Mouse (Mus musculus) spleen, adult 2 months (tissue): ENCODE results near the gene Nsg1. TPM values are rescaled to one million over a fixed set of nuclear protein-coding genes. Genes with fewer than 3 reads are reported as not detected.

Experiments used
- DNase-seq, 2 experiments: peaks; one replicate each; pipeline versions ENCODE4 v3.0.0 to v3.0.0-alpha.2; 2012 to 2021; ENCODE audit warnings: low spot score in 2 of 2, low read depth in 1 of 2
- H3K27ac ChIP-seq: fragments of 200-500 bp; 2 replicates; pipeline ENCODE4 v1.5.1; 2012; ENCODE audit warnings: low read length, inconsistent platforms; ENCODE audit not compliant: insufficient read depth
- H3K27me3 ChIP-seq: fragments of 200-500 bp; 2 replicates; pipeline ENCODE4 v1.6.1; 2012; ENCODE audit warnings: mild to moderate bottlenecking, moderate library complexity, low read length, inconsistent platforms; ENCODE audit not compliant: control insufficient read depth, insufficient read depth
- H3K36me3 ChIP-seq: fragments of 200-500 bp; 2 replicates; pipeline ENCODE4 v1.6.1; 2012; ENCODE audit warnings: mild to moderate bottlenecking, low read length, inconsistent platforms; ENCODE audit not compliant: control insufficient read depth, insufficient read depth
- H3K4me1 ChIP-seq: fragments of 200-500 bp; 2 replicates; pipeline ENCODE4 v1.6.1; 2011; ENCODE audit warnings: inconsistent platforms; ENCODE audit not compliant: control insufficient read depth, insufficient read depth, insufficient read length
- H3K4me3 ChIP-seq: fragments of 200-500 bp; 2 replicates; pipeline ENCODE4 v1.5.1; 2011; ENCODE audit warnings: mild to moderate bottlenecking, inconsistent platforms; ENCODE audit not compliant: insufficient read depth, insufficient read length; ENCODE audit errors: extremely low read depth
- CTCF ChIP-seq: fragments of 200-500 bp; IDR thresholded peaks from 2 replicates; pipeline ENCODE4 v1.5.1; 2011; ENCODE audit warnings: mild to moderate bottlenecking, inconsistent platforms; ENCODE audit not compliant: insufficient read depth, insufficient read length, insufficient replicate concordance; ENCODE audit errors: extremely low read depth
- POLR2A ChIP-seq: fragments of 200-500 bp; IDR thresholded peaks from 2 replicates; pipeline ENCODE4 v1.6.1; 2011; ENCODE audit warnings: low read depth, low read length, inconsistent platforms
- WGBS: fragments of 180-500 bp; shearing (Covaris S2); methylation state at CpG from one replicate; pipeline ENCODE4 v1.1.7; 2018; 5-methylcytosine and 5-hydroxymethylcytosine counted together
- polyA plus RNA-seq: library from polyadenylated mRNA; depleted of rRNA; stranded (reverse); fragments of >200 nt; gene quantifications from 2 replicates; pipeline ENCODE4 v1.2.3, GENCODE M21; 2012

The Nsg1 gene
- polyA plus RNA-seq, 1 experiment = 4.3 TPM

DNA sequence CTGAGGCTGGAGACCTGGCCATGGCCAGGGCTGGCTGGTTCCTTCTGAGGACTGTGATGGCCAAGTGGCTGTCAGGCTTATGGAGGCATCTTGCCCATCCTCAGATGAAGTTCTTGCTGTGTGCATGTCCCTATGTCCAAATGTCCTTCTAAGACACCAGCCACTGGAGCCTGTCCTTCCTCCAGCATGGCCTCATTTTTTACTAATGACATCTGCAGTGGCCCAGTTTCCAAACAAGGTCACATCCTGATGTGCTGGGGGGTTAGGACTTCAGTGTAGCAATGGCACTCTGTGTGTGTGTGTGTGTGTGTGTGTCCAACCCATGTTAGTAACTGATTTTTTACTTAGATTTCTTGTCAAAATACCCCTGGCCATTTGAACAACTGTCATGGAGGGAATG, 36.2 kb upstream of the Nsg1 start:
- TF ChIP-seq CTCF = no peak
- TF ChIP-seq POLR2A = no peak
- no peak for DNase-seq
- Histone ChIP-seq H3K27ac (no peak overlapping the region), H3K27me3 (no peaks in the 10 kb centered on the region), H3K4me1 (no peaks in the 10 kb centered on the region), H3K36me3 (peaks cover 7% of the 10 kb centered on the region), H3K4me3 (no peak overlapping the region)

DNA sequence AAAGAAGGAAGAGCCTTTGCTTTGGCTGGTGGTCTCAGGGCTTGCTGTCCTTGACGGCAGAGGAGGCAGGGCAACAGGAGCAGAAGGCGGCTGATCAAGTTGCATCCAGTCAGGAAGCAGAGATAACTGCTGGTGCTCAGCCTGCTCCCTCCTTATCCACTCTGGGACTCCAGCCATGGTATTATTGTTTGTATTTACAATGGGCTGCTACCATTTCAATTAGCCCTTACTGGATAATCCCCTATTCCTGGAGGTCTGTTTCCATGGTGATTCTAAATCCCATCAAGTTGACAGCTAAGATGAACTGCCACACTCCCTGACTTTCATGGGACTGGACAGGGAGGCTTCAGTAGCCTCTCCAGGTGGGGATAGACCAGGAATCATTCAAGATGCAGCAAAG, 35.2 kb upstream of the Nsg1 start:
- no peak overlapping the region for H3K27ac ChIP-seq
- 71% methylated on average over 2 of the region's 2 CpGs for WGBS
- no peaks in the 10 kb centered on the region; the same call in 1 of the 2 replicates for H3K36me3 ChIP-seq
- H3K4me1 ChIP-seq = no peaks in the 10 kb centered on the region
- no peaks in the 10 kb centered on the region for H3K27me3 ChIP-seq
- H3K4me3 ChIP-seq = no peak overlapping the region
- DNase-seq = no peak
- TF ChIP-seq POLR2A (no peak), CTCF (no peak)

DNA sequence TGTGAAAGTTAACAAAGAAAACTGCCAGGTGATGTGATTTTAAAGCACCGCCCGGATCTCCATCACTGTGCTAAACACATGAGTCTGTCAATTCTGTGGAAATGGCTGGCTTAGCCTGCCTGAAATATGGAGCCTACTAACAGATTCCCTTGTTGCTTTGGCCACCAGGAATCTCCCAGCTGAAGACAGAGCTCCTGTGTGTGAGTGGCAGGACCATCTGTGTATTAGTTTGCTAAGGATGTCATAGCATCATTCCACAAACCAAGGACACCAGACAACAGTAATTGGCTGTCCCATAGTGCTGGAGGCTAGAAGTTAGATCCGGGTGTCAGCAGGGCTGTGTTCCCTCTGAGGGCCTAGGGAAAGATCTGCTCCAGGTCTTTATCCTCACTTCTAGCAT, 31.2 kb upstream of the Nsg1 start:
- Histone ChIP-seq H3K27me3 (no peaks in the 10 kb centered on the region), H3K36me3 (no peaks in the 10 kb centered on the region), H3K4me3 (no peak overlapping the region), H3K27ac (no peak overlapping the region), H3K4me1 (no peaks in the 10 kb centered on the region)
- DNase-seq = no peak
- WGBS = 85% methylated on average over 3 of the region's 3 CpGs
- TF ChIP-seq POLR2A (no peak), CTCF (no peak)

DNA sequence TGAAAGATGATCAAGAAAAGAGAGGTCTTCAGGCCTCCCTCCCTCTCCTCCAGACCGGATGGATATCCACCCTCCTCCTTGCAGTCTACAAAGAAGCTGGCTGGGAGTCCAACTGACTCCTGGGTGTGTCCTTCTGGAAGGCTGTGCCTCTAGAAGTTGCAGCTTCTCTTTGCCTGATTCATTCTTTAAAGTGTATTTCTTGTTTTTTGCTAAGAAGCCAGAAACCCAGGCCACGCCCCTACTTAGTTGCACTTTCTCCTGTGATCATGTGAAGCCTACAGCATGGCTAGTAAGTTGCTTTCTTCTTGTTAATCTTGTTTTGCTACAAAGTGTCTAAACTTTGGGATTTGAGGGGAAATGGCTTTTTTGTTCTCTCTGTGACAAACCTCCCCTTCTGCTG, 27.3 kb upstream of the Nsg1 start:
- no peak for DNase-seq
- Histone ChIP-seq H3K36me3 (no peaks in the 10 kb centered on the region), H3K27me3 (no peaks in the 10 kb centered on the region), H3K27ac (no peak overlapping the region), H3K4me3 (no peak overlapping the region), H3K4me1 (no peaks in the 10 kb centered on the region)
- 77% methylated on average over 2 of the region's 2 CpGs for WGBS
- TF ChIP-seq POLR2A = no peak
- no peak for TF ChIP-seq CTCF

DNA sequence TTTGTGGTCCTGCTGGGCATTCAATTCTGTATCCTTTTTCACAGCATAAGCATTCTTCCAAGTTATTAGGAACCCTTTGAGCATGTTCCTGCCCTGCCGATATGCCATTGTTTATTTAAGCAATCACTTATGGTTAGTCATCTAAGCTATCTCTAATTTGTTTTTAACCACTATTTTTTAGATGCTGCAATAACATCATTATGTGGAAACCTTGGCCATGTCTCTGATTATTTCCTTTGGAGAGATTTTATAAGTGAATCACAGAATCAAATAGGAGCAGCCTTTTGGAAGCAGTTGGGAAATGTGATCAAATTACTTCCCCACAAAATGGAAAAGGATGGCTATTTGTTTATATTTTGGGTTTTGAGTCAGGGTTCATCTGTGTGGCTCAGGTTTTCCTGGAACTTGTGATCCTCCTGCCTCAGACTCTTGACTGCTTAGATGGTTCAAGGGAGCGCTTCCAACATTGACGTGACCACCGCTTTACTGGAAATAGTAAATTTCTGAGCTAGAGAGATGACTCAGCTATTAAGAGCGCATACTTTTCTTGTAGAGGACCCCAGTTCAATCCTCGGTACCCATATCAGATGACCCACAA, 25.1 kb upstream of the Nsg1 start:
- no peaks in the 10 kb centered on the region for H3K27me3 ChIP-seq
- H3K4me3 ChIP-seq = no peak overlapping the region
- no peaks in the 10 kb centered on the region for H3K4me1 ChIP-seq
- 83% methylated on average over 6 of the region's 6 CpGs for WGBS
- H3K27ac ChIP-seq = no peak overlapping the region
- no peaks in the 10 kb centered on the region for H3K36me3 ChIP-seq
- no peak for TF ChIP-seq CTCF
- TF ChIP-seq POLR2A = no peak
- no peak for DNase-seq

DNA sequence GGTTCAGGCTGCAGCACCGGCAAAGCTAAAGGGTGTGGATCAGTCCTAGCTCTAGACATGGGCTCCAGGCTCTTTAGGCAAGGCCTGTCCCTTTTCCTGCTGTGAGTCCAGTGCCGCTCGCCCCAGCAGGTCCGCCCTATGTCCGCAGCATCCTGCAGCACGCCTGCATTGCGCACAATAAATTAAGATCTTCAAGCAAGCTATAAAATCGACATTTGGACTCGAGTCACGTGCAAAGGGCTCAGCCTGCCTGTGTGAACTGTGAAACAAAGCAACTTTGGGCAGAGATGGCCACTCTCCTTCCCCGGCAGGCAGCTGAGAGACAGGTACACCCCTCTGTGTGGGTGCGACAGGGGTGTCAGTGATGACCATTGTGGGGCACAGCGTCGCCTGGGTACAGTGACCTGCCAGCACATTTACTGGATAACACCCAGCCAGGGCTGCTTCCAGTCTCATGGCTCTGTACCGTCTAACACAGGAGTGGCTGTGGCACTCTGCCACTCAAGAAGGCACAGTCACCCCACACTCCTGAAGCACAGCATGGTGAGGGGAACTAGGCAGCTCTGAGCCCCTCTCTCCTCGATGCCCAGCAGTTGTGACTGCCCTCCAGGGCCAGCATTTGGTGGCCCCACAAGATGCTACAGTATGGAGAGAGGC, 14.7 kb upstream of the Nsg1 start:
- no peak for DNase-seq
- no peaks in the 10 kb centered on the region for H3K27me3 ChIP-seq
- H3K27ac ChIP-seq = no peak overlapping the region
- H3K36me3 ChIP-seq = no peaks in the 10 kb centered on the region
- TF ChIP-seq POLR2A (no peak), CTCF (no peak)
- 84% methylated on average over 16 of the region's 16 CpGs for whole genome bisulfite sequencing
- H3K4me3 ChIP-seq = no peak overlapping the region
- no peaks in the 10 kb centered on the region for H3K4me1 ChIP-seq

DNA sequence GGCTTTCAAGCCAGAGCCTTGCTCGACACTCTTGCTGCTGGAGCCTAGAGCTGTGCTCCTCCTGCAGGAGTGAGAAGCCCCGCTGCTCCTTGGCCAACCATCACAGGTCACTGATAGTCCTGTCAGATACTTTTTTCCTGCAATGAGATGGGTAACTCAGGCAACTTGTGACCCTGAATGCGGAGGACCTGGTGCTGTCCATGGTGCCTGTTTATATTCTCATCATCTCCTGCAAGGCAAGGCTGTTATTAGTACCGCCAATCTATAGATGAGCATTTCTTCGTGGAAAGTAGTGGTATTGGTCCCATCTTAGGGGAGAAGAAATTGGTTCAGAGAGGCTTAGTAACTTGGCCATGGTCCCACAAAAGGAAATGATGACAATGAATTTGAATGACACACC, 14.1 kb upstream of the Nsg1 start:
- Histone ChIP-seq H3K4me3 (no peak overlapping the region), H3K36me3 (no peaks in the 10 kb centered on the region), H3K27me3 (no peaks in the 10 kb centered on the region), H3K27ac (no peak overlapping the region), H3K4me1 (no peaks in the 10 kb centered on the region)
- WGBS = 45% methylated on average over 5 of the region's 5 CpGs
- TF ChIP-seq CTCF (no peak), POLR2A (no peak)
- DNase-seq = no peak
